Mouse (Mus musculus) megakaryocyte-erythroid progenitor cell, adult 5-6 weeks (primary cell): Measurements from ENCODE around the gene Mcm5. TPM values are rescaled to one million over a fixed set of nuclear protein-coding genes. Genes with fewer than 3 reads are reported as not detected.

Experiments used
- ATAC-seq: replicated peaks from 2 replicates; pipeline ENCODE4 v1.8.0; 2016; ENCODE audit warnings: mild to moderate bottlenecking, inconsistent platforms; ENCODE audit not compliant: severe bottlenecking, poor library complexity, low FRiP score, low TSS enrichment
- total RNA-seq, 2 experiments: library from RNA; stranded (forward) in 1 of 2; stranded (reverse) in 1 of 2; fragments of 200-1000, 215-1000 nt in 1 of 2; fragments of >200 nt in 1 of 2; fragmentation: Nextera tagmentation in 1 of 2; gene quantifications; 2 replicates each; pipeline ENCODE4 v1.2.3; 2014 to 2017

Gene Mcm5
- total RNA-seq, 2 experiments from 2014 or later, result 192 to 361 TPM

- ATAC-seq, result no peak
Measured at GRCm38 (mm10) chr8:75154855-75155478, 45.6 kb downstream of the Mcm5 start.

- no peak for ATAC-seq
Measured at GRCm38 (mm10) chr8:75155740-75156322, 46.5 kb downstream of the Mcm5 start.

- ATAC-seq, result no peak
Measured at GRCm38 (mm10) chr8:75157471-75158230, 48.3 kb downstream of the Mcm5 start.

- no peak for ATAC-seq
Measured at GRCm38 (mm10) chr8:75169363-75169762, 60.0 kb downstream of the Mcm5 start.

GRCm38 (mm10) chr8:75172009-75172685 lies 62.8 kb downstream of the Mcm5 start:
- ATAC-seq, result no peak

Other genes starting within 250 kb of the Mcm5 start
- gene Isx, start 236.4 kb upstream of the Mcm5 start, total RNA-seq (2014; fragmentation: Nextera tagmentation), result not detected in 2 replicates
- not detected in 2 replicates for gene Isx, start 236.4 kb upstream of the Mcm5 start, total RNA-seq (2017)
- 42.9 and 63.2 TPM in 2 replicates for gene Hmgxb4, start 116.2 kb upstream of the Mcm5 start, total RNA-seq (2014; fragmentation: Nextera tagmentation)
- gene Hmgxb4, start 116.2 kb upstream of the Mcm5 start, total RNA-seq (2017), result 36.8 and 65.7 TPM in 2 replicates
- 14.1 and 22.2 TPM in 2 replicates for gene Tom1, start 75.9 kb upstream of the Mcm5 start, total RNA-seq (2014; fragmentation: Nextera tagmentation)
- gene Tom1, start 75.9 kb upstream of the Mcm5 start, total RNA-seq (2017), result 8.5 and 17.3 TPM in 2 replicates
- gene Hmox1, start 15.9 kb upstream of the Mcm5 start, total RNA-seq (2014; fragmentation: Nextera tagmentation), result 1.8 TPM in 1 of 2 replicates, not detected in the other
- gene Hmox1, start 15.9 kb upstream of the Mcm5 start, total RNA-seq (2017), result 1.1 TPM in 1 of 2 replicates, not detected in the other
- not detected in 2 replicates for gene Rasd2, start 104.4 kb downstream of the Mcm5 start, total RNA-seq (2014; fragmentation: Nextera tagmentation)
- not detected in 2 replicates for gene Rasd2, start 104.4 kb downstream of the Mcm5 start, total RNA-seq (2017)